Mouse (Mus musculus): ENCODE results near the gene Shpk. TPM values are rescaled to one million over a fixed set of nuclear protein-coding genes. Genes with fewer than 3 reads are reported as not detected.

Shpk gene
- polyA plus RNA-seq, 1 experiment from 2014 or later = 1.4 TPM

Other genes with a start within 250 kb of the Shpk start
- 0.64 and 1.2 TPM in 2 replicates for gene Atp2a3, start 238.3 kb upstream of the Shpk start, polyA plus RNA-seq (2016; fragmentation: Nextera tagmentation; extraction: Ambion mirVana)
- gene P2rx1, start 200.4 kb upstream of the Shpk start, polyA plus RNA-seq (2016; fragmentation: Nextera tagmentation; extraction: Ambion mirVana) = 0.64 and 0.88 TPM in 2 replicates
- 10.2 and 11.6 TPM in 2 replicates for gene Camkk1, start 180.5 kb upstream of the Shpk start, polyA plus RNA-seq (2016; fragmentation: Nextera tagmentation; extraction: Ambion mirVana)
- gene Ncbp3, start 151.7 kb upstream of the Shpk start, polyA plus RNA-seq (2016; fragmentation: Nextera tagmentation; extraction: Ambion mirVana) = 14.6 and 15.3 TPM in 2 replicates
- 0.39 and 0.42 TPM in 2 replicates for gene Itgae, start 108.9 kb upstream of the Shpk start, polyA plus RNA-seq (2016; fragmentation: Nextera tagmentation; extraction: Ambion mirVana)
- 15.5 TPM in 2 replicates for gene Haspin, start 61.2 kb upstream of the Shpk start, polyA plus RNA-seq (2016; fragmentation: Nextera tagmentation; extraction: Ambion mirVana)
- gene P2rx5, start 39.0 kb upstream of the Shpk start, polyA plus RNA-seq (2016; fragmentation: Nextera tagmentation; extraction: Ambion mirVana) = 0.09 and 0.12 TPM in 2 replicates
- gene Emc6, start 22.4 kb upstream of the Shpk start, polyA plus RNA-seq (2016; fragmentation: Nextera tagmentation; extraction: Ambion mirVana) = 119 and 123 TPM in 2 replicates
- gene Tax1bp3, start 22.4 kb upstream of the Shpk start, polyA plus RNA-seq (2016; fragmentation: Nextera tagmentation; extraction: Ambion mirVana) = 172 and 182 TPM in 2 replicates
- 20.6 and 23.1 TPM in 2 replicates for gene Ctns, start 418 bp upstream of the Shpk start, polyA plus RNA-seq (2016; fragmentation: Nextera tagmentation; extraction: Ambion mirVana)
- gene Trpv1, start 34.8 kb downstream of the Shpk start, polyA plus RNA-seq (2016; fragmentation: Nextera tagmentation; extraction: Ambion mirVana) = not detected in 2 replicates
- gene Trpv3, start 67.9 kb downstream of the Shpk start, polyA plus RNA-seq (2016; fragmentation: Nextera tagmentation; extraction: Ambion mirVana) = 0.05 TPM in 1 of 2 replicates, not detected in the other
- gene Aspa, start 130.1 kb downstream of the Shpk start, polyA plus RNA-seq (2016; fragmentation: Nextera tagmentation; extraction: Ambion mirVana) = 0.28 TPM in 1 of 2 replicates, not detected in the other
- not detected in 2 replicates for gene Gm49340, start 130.3 kb downstream of the Shpk start, polyA plus RNA-seq (2016; fragmentation: Nextera tagmentation; extraction: Ambion mirVana)
- not detected in 2 replicates for gene Spata22, start 130.3 kb downstream of the Shpk start, polyA plus RNA-seq (2016; fragmentation: Nextera tagmentation; extraction: Ambion mirVana)
- not detected in 2 replicates for gene Olfr20, start 151.3 kb downstream of the Shpk start, polyA plus RNA-seq (2016; fragmentation: Nextera tagmentation; extraction: Ambion mirVana)
- not detected in 2 replicates for gene Olfr376, start 171.8 kb downstream of the Shpk start, polyA plus RNA-seq (2016; fragmentation: Nextera tagmentation; extraction: Ambion mirVana)
- not detected in 2 replicates for gene Olfr1, start 200.2 kb downstream of the Shpk start, polyA plus RNA-seq (2016; fragmentation: Nextera tagmentation; extraction: Ambion mirVana)
- gene Olfr378, start 229.0 kb downstream of the Shpk start, polyA plus RNA-seq (2016; fragmentation: Nextera tagmentation; extraction: Ambion mirVana) = not detected in 2 replicates